Mouse (Mus musculus) gastrocnemius, postnatal 4 days (tissue): ENCODE results near the gene Hip1r. TPM values are rescaled to one million over a fixed set of nuclear protein-coding genes. Genes with fewer than 3 reads are reported as not detected.

ENCODE experiments used
- DNase-seq, 2 experiments: peaks; one replicate each; pipeline ENCODE4 v3.0.0; 2021 to 2022; ENCODE audit warnings: low spot score in 2 of 2, mixed read lengths in 2 of 2
- total RNA-seq, 2 experiments: library from RNA; stranded (reverse); gene quantifications; 2 replicates each; pipeline ENCODE4 v1.2.3; 2021

Hip1r gene
- total RNA-seq, 2 experiments from 2014 or later: 5.5 to 6.6 TPM

DNA sequence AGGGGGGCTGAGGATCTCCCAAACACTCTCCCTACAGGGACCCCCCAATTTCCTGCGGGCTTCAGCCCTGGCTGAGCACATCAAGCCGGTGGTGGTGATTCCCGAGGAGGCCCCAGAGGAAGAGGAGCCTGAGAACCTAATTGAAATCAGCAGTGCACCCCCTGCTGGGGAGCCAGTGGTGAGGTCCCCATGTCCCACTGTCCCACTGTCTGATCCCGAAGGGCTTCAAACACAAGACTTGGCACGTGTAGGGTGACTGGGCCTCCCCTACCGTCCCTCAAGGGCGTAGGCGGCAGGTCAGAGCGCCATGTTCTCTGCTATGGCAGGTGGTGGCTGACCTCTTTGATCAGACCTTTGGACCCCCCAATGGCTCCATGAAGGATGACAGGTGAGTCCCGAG lies 22.8 kb downstream of the Hip1r start:
- no peak for DNase-seq

- no peak for DNase-seq
Measured at GRCm38 (mm10) chr5:123996695-123997094, 23.3 kb downstream of the Hip1r start.

GRCm38 (mm10) chr5:123997211-123997751 lies 23.9 kb downstream of the Hip1r start:
- no peak for DNase-seq

DNA sequence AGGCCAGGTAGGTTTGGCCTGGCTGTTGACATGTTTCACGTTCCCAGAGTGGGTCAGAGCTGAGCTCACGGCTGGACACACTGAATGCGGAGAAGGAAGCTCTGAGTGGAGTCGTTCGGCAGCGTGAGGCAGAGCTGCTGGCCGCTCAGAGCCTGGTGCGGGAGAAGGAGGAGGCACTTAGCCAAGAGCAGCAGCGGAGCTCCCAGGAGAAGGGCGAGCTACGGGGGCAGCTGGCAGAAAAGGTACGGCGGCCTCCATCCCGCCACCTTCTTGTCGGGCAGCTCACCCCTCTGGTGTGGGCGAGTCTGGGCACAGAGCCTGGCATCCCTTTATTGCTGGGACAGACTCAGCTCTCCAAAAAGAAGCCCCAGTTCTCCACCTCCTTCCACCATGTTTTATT lies 24.4 kb downstream of the Hip1r start:
- no peak for DNase-seq

GRCm38 (mm10) chr5:123998370-123998769 lies 24.9 kb downstream of the Hip1r start:
- DNase-seq: no peak

DNA sequence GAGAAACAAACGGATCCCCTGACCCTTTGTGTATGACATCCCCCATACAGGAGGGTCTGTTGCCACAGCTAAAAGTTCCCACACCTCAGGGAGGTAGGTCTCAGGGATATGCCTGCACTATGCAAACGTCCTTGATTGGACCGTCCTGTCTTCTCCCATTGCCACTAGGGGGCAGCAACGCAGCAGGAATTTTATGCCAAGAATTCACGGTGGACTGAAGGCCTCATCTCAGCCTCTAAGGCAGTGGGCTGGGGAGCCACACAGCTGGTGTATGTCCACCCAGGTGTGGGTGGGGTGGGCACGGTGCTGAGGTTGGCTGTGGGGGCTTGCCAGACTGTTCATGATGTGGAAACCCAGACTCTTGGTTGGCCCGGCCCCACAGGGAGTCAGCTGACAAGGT lies 27.4 kb downstream of the Hip1r start:
- DNase-seq: peak; percentile 82 to 88

- no peak for DNase-seq
Measured at GRCm38 (mm10) chr5:124001274-124001673, 27.8 kb downstream of the Hip1r start.

GRCm38 (mm10) chr5:124002876-124003275 lies 29.4 kb downstream of the Hip1r start:
- DNase-seq: peak in 1 of 2 experiments; percentile 66

- no peak for DNase-seq
Measured at GRCm38 (mm10) chr5:124003375-124003774, 29.9 kb downstream of the Hip1r start.

- DNase-seq: no peak
Measured at GRCm38 (mm10) chr5:124004356-124005150, 31.1 kb downstream of the Hip1r start.

DNA sequence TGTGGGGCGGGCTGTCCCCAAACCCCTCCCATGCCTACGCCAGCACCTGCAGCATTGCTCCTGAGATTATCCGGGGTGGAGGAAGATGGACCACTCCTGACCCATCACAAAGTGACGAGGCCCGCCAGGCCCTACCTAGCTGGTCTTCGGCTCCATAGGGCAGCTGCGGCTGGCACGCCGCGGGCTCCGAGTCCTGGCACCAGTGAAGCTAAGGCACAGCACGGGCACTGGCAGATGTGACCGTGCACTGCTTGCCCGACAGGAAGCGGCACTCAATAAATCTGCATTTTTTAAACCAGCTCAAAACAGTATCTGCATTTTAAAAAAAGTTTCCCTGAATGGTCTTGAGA lies 31.7 kb downstream of the Hip1r start:
- DNase-seq: no peak

- no peak for DNase-seq
Measured at GRCm38 (mm10) chr5:124005591-124005990, 32.2 kb downstream of the Hip1r start.

DNA sequence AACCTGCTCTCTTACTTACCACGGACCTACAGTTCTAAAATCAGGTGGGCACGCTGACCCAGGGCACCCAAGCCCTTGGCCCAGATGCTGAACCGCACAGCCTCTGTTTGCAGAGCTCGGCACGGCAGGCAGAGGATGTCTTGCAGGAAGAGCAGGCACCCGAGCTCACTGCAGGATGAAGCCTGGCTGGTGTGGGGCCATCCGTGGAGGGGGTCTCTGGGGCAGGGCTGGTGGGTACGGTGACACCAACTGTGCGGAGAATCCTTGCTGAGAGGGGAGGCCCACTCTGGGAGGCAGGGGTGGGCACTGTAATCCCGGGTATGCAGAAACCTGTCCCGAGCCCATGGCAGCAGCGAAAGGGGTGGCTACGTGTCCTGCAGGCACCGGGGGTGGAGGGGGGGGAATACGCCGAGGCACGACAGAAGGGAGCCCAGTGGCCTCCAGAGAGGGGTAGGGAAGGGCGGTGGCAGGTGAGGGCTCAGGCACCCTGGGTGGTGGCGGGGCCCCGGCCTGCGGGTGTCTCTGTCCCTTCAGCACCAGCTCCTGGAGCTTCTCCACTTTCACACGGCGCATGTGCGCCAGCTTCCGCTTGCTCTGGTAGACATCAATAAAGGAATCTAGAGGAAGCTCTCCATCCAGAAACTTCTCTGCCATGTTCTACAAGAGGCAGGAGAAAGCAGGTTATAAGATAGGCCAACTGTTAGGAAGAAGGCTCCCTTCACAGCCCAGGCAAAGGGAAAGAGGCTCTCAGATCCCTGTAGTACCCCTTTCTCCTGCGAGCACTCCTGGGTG lies 32.9 kb downstream of the Hip1r start:
- DNase-seq: no peak

DNA sequence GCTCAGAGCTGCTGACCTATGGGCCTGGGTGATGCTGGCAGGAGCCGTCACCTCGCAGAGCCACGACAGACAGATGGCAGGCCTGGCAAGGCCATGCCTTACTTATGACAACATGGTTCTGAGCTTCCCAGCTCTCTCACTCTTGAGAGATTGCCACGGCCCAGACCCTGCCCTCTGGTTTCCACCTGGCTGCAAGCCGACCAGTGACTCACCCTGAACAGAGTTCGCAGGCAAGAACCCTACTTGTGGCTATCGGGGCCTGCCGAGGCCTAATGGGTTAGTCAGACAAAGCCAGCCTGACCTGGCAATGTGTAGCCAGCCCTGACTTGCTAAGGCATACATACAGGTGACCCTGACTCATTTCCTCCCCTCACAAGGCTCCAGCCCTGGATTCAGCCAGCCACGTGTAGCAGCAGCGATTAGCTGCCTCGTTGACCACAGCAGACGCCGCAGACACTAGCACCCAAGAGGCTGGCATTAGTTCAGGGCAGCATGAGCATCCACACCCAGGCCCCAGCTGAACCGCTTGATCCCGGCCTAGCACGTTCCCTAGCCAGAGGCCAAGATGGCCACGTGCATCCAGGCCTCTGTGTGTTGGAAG lies 33.6 kb downstream of the Hip1r start:
- peak in 1 of 2 experiments; percentile 62 for DNase-seq

DNA sequence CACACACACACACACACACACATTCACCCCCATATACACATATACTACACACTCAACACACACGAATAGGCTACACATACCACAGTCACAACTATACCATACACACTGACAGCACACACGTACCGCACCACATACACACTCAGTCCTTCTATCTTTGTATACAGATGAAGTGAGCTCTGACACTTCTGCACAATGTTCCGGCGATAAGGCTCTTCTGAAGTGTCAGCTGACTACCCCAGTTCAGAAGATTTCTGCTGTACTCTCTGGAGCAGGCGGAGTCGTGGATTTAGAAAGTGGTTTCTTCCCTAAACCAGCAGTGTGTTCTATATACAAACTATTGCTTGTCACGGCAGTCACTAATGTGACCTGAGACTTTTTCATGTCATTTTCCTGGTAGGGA lies 36.6 kb downstream of the Hip1r start:
- no peak for DNase-seq

DNA sequence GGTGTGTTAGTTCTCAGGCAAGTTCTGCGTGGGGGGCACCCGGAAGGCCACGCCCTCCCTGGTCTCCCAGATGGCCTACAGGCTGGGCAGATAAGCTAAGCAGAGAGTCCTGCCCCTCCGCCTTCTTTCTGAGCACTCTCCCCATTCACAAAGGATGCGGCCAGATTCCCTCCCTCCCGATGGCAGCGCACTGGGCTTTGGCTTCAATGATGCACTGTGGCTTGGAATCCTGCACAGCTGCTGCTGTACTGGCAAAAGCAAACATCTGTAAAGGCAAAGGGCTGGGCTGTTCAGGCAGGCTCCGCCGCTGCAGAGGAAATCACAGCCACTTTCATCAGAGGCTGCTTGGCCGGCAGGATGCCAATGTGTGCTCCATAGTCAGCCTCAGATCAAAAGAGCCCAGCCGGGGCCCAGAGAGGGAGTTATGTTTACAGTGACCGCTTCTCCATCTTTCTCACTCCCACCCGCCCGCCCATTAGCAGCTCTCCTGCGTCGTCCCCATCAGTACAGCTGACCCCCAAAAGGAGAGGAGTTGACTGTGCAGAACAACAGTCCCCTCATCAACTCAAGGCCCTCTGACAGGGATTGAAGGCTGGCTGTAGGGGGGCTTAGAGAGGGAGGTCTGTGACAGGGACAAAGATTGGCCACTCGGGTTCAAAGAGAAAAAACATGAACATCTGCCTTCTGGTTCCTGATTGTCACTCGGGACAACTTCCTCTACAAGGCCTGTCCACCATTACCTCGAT lies 37.7 kb downstream of the Hip1r start:
- DNase-seq: peak in 1 of 2 experiments; percentile 77

- DNase-seq: no peak
Measured at GRCm38 (mm10) chr5:124011927-124012326, 38.5 kb downstream of the Hip1r start.

DNA sequence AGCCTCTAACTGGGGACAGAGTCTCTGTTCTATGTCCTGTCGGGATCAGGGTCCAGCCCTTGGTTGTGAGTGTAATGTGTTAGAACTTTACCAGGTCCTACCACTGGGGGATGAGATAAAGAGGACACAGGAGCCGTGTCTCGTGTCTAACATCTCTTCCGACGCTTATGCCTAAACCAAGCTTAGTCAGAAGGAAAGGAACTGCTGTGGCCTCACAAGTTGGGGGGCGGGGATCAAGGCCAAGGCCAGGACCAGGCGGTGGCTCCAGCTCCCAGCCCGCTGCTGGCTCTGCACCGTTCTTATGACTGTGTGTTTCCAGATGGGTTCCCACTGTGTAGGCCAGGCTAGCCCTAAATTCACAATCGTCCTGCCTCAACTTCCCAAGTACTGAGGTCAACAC lies 39.5 kb downstream of the Hip1r start:
- no peak for DNase-seq

DNA sequence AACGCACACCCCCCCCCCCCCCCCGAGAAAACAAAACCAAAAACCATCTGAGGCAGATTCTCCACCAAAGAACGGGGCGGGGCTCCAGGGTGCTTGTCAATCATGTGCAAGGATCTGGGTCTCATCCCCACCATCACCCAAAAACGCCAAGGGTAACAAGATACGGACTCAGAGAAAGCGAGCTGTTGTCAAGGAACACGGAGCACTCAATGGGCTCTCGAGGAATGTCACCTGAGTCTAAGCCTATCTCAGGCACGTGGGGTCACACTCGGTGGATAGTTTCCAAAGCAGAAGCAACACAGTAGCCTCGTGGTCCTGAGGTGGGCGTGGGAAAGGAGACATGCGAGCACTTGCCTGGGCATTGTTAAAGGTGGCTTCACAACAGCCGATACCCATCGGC lies 40.3 kb downstream of the Hip1r start:
- DNase-seq: no peak

- no peak for DNase-seq
Measured at GRCm38 (mm10) chr5:124014180-124014579, 40.8 kb downstream of the Hip1r start.

DNA sequence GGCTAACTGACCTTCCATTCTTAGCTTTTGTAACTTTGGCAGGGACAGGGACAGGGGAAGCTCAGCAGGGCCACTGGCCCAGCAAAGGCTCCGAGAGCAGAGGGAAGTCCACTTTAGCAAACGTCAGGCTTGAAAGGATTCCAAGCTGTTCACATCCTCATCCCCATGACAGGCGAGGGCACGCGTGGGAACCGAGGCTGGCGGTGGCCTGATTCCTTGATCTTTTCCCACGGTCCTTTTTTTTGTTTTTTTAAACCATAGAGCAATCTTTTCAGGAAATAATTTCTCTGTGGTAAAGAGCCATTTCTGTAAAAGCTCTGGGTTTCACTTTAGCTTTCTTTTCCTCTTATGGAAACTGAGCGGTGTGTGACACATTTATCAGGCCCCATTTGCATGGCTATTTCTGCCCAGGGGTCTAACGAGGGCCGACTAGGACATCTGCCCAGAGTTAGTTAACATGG lies 41.4 kb downstream of the Hip1r start:
- DNase-seq: no peak
